Mouse (Mus musculus) stomach, postnatal 0 days (tissue): ENCODE results near the gene Shisal1. TPM values are rescaled to one million over a fixed set of nuclear protein-coding genes. Genes with fewer than 3 reads are reported as not detected.
A peak's percentile ranks its signal among the peaks of the same experiment; 100 is the strongest.

Experiments used
- ATAC-seq: fragments of 200-750 bp; cut with Nextera tagmentation; 2 replicates; pipeline ENCODE4 v1.8.0; 2017; ENCODE audit not compliant: low FRiP score, low TSS enrichment
- DNase-seq: peaks from one replicate; pipeline ENCODE4 v3.0.0-alpha.2; 2016; ENCODE audit warnings: low spot score
- H3K27ac ChIP-seq: fragments of 300-500 bp; sonication (generic); replicated peaks from 2 replicates; pipeline ENCODE4 v1.5.1; 2014; ENCODE audit warnings: mild to moderate bottlenecking, control low read depth
- H3K27me3 ChIP-seq: fragments of 300-500 bp; sonication (generic); 2 replicates; pipeline ENCODE4 v1.6.1; 2014; ENCODE audit warnings: low read length; ENCODE audit not compliant: control insufficient read depth, insufficient read depth
- H3K36me3 ChIP-seq: fragments of 300-500 bp; sonication (generic); 2 replicates; pipeline ENCODE4 v1.6.1; 2014; ENCODE audit warnings: low read length, mixed read lengths; ENCODE audit not compliant: control insufficient read depth, insufficient read depth
- H3K4me1 ChIP-seq: fragments of 300-500 bp; sonication (generic); replicated peaks from 2 replicates; pipeline ENCODE4 v1.6.1; 2014; ENCODE audit warnings: antibody characterized with exemption; ENCODE audit not compliant: control insufficient read depth, insufficient read depth
- H3K4me2 ChIP-seq: fragments of 300-500 bp; sonication (generic); replicated peaks from 2 replicates; pipeline ENCODE4 v1.6.1; 2014; ENCODE audit warnings: low read depth, mild to moderate bottlenecking, control low read depth, moderate library complexity
- H3K4me3 ChIP-seq: fragments of 300-500 bp; sonication (generic); 2 replicates; pipeline ENCODE4 v1.5.1; 2014; ENCODE audit warnings: low read depth, low read length, control low read depth
- H3K9ac ChIP-seq: fragments of 300-500 bp; sonication (generic); 2 replicates; pipeline ENCODE4 v1.6.1; 2014; ENCODE audit warnings: mild to moderate bottlenecking, low read length, control low read depth, mixed read lengths
- H3K9me3 ChIP-seq: fragments of 300-500 bp; sonication (generic); 2 replicates; pipeline ENCODE4 v1.6.1; 2016; ENCODE audit warnings: low read length; ENCODE audit not compliant: control insufficient read depth
- CTCF ChIP-seq: IDR thresholded peaks from 2 replicates; pipeline ENCODE4 v1.5.1; 2016; ENCODE audit warnings: antibody characterized with exemption, low read depth, mild to moderate bottlenecking, moderate library complexity
- EP300 ChIP-seq: optimal IDR thresholded peaks from 2 replicates; pipeline ENCODE3; 2016; ENCODE audit warnings: antibody characterized with exemption
- WGBS: fragments of 180-500 bp; shearing (Covaris S2); extraction: QIAGEN DNeasy Blood & Tissue Kit; methylation state at CpG from one replicate; pipeline ENCODE4 v1.1.7; 2014; 5-methylcytosine and 5-hydroxymethylcytosine counted together
- polyA plus RNA-seq: library from polyadenylated mRNA; unstranded; fragments of >200 nt; fragmentation: Nextera tagmentation; extraction: Ambion mirVana; gene quantifications from 2 replicates; pipeline ENCODE4 v1.2.1, GENCODE M21; 2015

Shisal1 gene
- polyA plus RNA-seq, 1 experiment from 2014 or later: 0.82 TPM

DNA sequence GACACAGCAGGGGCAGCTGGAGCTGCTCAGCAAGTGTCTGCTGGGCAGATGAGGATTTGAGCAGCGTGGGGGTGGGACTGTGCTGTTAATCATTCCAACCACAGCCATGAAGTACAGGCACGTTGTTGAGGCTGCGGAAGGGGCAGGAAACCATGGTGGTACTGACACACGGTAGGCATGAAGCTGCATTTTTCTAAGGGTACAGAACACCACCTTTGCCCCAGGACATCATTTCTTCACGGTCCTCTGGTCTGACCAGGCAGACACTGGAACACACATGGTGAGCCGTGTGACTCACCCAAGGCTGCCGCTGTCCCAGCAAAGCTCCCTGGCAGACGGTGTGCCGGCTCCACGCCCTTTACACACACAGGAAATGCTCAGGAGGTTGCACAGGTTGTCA lies 66.7 kb downstream of the Shisal1 start:
- no peak overlapping the region for H3K27ac ChIP-seq
- no peaks in the 10 kb centered on the region for H3K27me3 ChIP-seq
- H3K9me3 ChIP-seq: 0 out of 2 replicates have a peak, but pooled peaks cover under 1% of the 10 kb centered on the region
- no peaks in the 10 kb centered on the region for H3K4me1 ChIP-seq
- no peak for TF ChIP-seq EP300
- TF ChIP-seq CTCF: no peak
- no peak overlapping the region for H3K4me2 ChIP-seq
- no peak overlapping the region for H3K9ac ChIP-seq
- no peak overlapping the region for H3K4me3 ChIP-seq
- peak; percentile 91 for ATAC-seq
- WGBS: 40% methylated on average over 10 of the region's 10 CpGs
- peak; percentile 73 for DNase-seq
- no peaks in the 10 kb centered on the region for H3K36me3 ChIP-seq

GRCm38 (mm10) chr15:84378734-84379133 lies 68.2 kb downstream of the Shisal1 start:
- TF ChIP-seq CTCF: no peak
- TF ChIP-seq EP300: no peak
- DNase-seq (no peak), ATAC-seq (no peak)
- WGBS: 77% methylated on average over 9 of the region's 9 CpGs
- Histone ChIP-seq H3K27ac (no peak overlapping the region), H3K4me1 (no peaks in the 10 kb centered on the region), H3K4me2 (no peak overlapping the region), H3K4me3 (no peak overlapping the region), H3K9me3 (0 out of 2 replicates have a peak, but pooled peaks cover 2% of the 10 kb centered on the region), H3K36me3 (no peaks in the 10 kb centered on the region), H3K27me3 (no peaks in the 10 kb centered on the region), H3K9ac (no peak overlapping the region)

GRCm38 (mm10) chr15:84372801-84373200 lies 74.1 kb downstream of the Shisal1 start:
- no peaks in the 10 kb centered on the region for H3K27me3 ChIP-seq
- no peak overlapping the region for H3K27ac ChIP-seq
- H3K9me3 ChIP-seq: 0 out of 2 replicates have a peak, but pooled peaks cover 2% of the 10 kb centered on the region
- WGBS: 67% methylated on average over 5 of the region's 5 CpGs
- no peak for TF ChIP-seq EP300
- TF ChIP-seq CTCF: no peak
- ATAC-seq (no peak), DNase-seq (no peak)
- H3K4me1 ChIP-seq: no peaks in the 10 kb centered on the region
- H3K36me3 ChIP-seq: no peaks in the 10 kb centered on the region
- no peak overlapping the region for H3K9ac ChIP-seq
- H3K4me2 ChIP-seq: no peak overlapping the region
- H3K4me3 ChIP-seq: no peak overlapping the region

DNA sequence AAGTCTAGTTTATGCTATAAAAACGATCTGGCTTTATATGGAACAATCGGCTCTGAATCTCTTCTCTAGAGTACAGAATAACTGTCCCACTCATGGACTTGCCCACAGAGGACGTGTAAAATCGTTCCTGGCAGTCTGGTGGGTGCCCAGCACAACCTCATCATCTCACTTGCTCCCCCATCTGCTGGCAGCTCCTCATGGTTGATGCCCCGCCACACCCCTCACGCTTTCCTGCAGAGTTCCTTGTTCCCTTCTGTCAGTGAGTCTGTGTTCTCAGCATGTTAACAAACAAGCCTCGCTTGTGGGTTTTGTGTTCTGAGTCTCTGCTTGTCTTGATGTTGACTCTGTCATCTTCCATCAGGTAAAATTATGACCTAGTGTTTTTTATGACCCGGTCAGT lies 79.5 kb downstream of the Shisal1 start:
- no peak overlapping the region for H3K27ac ChIP-seq
- TF ChIP-seq CTCF (no peak), EP300 (no peak)
- H3K27me3 ChIP-seq: no peaks in the 10 kb centered on the region
- H3K36me3 ChIP-seq: no peaks in the 10 kb centered on the region
- DNase-seq: no peak
- no peak overlapping the region for H3K4me2 ChIP-seq
- H3K4me3 ChIP-seq: no peak overlapping the region
- 68% methylated on average over 8 of the region's 8 CpGs for WGBS
- ATAC-seq: no peak
- no peaks in the 10 kb centered on the region for H3K4me1 ChIP-seq
- no peak overlapping the region for H3K9ac ChIP-seq
- no peaks in the 10 kb centered on the region for H3K9me3 ChIP-seq

DNA sequence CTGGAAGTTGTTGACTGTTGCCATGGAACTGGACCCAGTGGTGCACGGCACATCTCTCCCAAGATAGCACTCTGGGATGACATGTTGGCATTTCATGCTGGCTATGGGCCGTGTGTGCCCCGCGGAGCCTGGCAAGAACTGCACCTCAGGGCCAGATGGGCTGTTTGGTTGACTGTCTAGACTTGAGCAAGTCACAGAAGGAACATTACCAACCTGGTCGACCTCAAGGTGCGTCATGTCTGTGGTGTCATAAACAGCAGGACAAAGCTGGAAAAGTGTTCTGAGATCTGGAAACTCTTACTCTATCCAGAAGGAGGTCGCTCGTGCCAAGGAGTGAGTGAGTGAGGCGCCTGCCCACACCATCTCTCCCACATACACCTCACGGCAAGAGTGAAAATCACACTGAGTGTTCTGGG lies 80.3 kb downstream of the Shisal1 start:
- no peak for ATAC-seq

DNA sequence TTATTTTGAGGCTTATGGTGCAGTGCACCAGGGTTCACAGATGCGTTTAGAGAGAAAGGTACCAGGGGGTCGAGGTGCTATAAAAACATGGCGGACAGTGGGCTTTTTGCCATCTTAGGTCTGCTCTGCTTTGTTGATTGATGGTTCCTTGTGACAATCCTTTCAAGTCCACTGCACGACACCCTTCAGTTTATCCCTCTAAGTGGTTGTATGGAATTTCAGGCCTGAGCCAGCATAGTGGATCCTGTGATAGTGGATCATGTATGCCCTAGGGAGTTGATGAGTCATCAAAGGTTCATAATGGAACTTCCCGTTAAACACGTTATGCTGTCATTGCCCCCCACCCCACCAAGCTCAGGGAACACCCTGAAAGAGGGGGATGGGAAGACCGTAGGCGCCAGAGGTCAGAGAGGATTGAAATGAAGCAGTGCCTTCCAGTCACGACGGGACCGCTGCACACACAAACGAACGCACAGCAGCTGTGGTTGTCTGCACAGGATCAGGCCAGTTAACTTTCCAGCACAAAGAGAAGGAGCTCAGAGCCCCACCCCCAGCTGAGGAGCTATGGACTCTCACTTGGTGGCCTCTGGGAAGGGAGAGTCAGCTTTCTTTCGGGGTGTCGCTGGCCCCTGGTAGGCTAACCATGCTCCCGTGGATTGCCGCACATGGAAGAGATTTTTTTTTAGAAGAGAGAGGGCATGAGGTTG lies 81.1 kb downstream of the Shisal1 start:
- Histone ChIP-seq H3K9ac (no peak overlapping the region), H3K9me3 (no peaks in the 10 kb centered on the region), H3K27me3 (no peaks in the 10 kb centered on the region), H3K4me2 (no peak overlapping the region), H3K36me3 (no peaks in the 10 kb centered on the region), H3K4me1 (no peaks in the 10 kb centered on the region), H3K27ac (no peak overlapping the region), H3K4me3 (no peak overlapping the region)
- TF ChIP-seq EP300 (no peak), CTCF (no peak)
- no peak for DNase-seq
- ATAC-seq: no peak
- 46% methylated on average over 17 of the region's 17 CpGs for WGBS

More for the DNA sequence above, 80.3 kb downstream of the Shisal1 start:
- no peak for DNase-seq
- Histone ChIP-seq H3K4me1 (no peaks in the 10 kb centered on the region), H3K9ac (no peak overlapping the region), H3K27me3 (no peaks in the 10 kb centered on the region), H3K36me3 (no peaks in the 10 kb centered on the region), H3K27ac (no peak overlapping the region), H3K4me2 (no peak overlapping the region), H3K9me3 (no peaks in the 10 kb centered on the region), H3K4me3 (no peak overlapping the region)
- no peak for TF ChIP-seq CTCF
- TF ChIP-seq EP300: no peak
- 85% methylated on average over 10 of the region's 10 CpGs for WGBS
